Mouse (Mus musculus): ENCODE results near the gene Cers2.

Cers2 gene

GRCm38 (mm10) chr3:95314486-95315093 lies at the start of gene Cers2:
Cers2 (plus strand) TSS chr3:95314791.
- no peak for DNase-seq (ENCODE audit: low spot score)

- no peak for DNase-seq (ENCODE audit: low spot score)
Observed at GRCm38 (mm10) chr3:95266052-95266451, 48.5 kb upstream of the Cers2 start.

GRCm38 (mm10) chr3:95267855-95268254 lies 46.7 kb upstream of the Cers2 start:
- DNase-seq (ENCODE audit: low spot score): no peak

GRCm38 (mm10) chr3:95269789-95270188 lies 44.8 kb upstream of the Cers2 start:
- no peak for DNase-seq (ENCODE audit: low spot score)

- no peak for DNase-seq (ENCODE audit: low spot score)
Observed at GRCm38 (mm10) chr3:95270766-95271364, 43.7 kb upstream of the Cers2 start.

- no peak for DNase-seq (ENCODE audit: low spot score)
Observed at GRCm38 (mm10) chr3:95273471-95273870, 41.1 kb upstream of the Cers2 start.

GRCm38 (mm10) chr3:95274453-95274852 lies 40.1 kb upstream of the Cers2 start:
- no peak for DNase-seq (ENCODE audit: low spot score)

DNA sequence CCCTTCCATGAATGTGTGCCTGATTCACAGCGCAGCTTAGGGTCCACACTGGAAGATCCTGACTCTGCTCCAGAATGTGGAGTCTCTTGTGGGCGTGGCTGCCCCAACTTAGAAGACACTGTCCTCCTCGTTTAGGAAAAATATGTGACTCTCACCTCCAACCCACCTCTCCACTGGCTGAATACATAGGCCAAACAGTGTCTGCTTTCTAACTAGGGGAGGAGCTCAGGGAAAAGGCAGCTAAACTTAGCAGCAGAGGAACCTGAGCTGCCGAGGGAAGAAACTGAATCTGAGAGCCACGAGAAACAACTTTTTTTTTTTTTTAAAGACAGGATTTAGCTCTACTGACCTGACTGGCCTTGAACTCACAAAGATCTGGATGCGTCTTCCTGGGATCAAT lies 39.4 kb upstream of the Cers2 start:
- no peak for DNase-seq (ENCODE audit: low spot score)

DNA sequence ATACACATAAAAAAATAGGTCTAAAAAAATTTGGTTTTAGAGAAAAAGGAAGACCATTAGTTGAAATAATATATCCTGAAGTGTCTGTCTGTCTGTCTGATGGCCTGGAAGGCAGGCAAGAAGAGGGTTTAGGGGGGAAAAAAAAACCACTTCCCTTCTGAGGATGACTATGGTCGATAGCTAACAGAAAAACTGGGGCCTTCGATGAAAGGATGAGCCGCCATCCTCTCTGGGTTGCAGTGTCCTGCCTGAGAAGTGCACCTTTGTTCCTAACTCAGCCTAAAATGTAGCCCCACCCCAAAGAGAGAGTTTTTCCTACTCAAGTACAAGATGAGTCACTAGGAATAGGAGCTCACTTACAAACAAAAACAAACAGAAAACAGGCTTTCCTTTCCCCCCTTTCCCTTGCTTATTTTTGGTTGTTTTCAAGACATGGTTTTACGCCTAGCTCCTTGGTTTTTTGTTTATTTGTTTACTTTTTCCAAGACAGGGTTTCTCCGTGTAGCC lies 38.1 kb upstream of the Cers2 start:
- DNase-seq (ENCODE audit: low spot score): no peak

- DNase-seq (ENCODE audit: low spot score): peak; percentile 56
Observed at GRCm38 (mm10) chr3:95277149-95277551, 37.4 kb upstream of the Cers2 start.

DNA sequence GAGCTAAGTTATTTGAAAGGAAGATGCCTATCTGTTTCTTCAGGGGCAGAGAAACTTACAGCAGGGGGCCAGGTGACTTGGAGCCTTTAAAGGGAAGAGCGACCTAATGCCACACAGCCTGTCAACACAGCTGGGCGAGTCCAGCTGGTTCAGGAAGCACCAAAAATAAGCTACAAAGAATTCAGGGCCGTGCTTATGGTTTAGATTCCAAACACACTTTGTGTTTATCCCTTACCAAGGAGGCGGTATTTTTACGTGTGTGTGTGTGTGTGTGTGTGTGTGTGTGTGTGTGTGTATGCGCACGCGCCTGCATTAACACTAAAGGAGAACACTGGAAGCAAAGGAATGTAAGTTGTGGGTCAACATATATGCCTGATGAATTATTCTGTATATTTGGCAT lies 33.8 kb upstream of the Cers2 start:
- DNase-seq (ENCODE audit: low spot score): peak; percentile 46

- peak; percentile 99 for DNase-seq (ENCODE audit: low spot score)
Observed at GRCm38 (mm10) chr3:95281216-95282126, 33.1 kb upstream of the Cers2 start, which contains the start of the genes Mindy1 and Prune1. Mindy1 (plus strand) TSS chr3:95281345. Prune1 (minus strand) TSS chr3:95282076.

DNA sequence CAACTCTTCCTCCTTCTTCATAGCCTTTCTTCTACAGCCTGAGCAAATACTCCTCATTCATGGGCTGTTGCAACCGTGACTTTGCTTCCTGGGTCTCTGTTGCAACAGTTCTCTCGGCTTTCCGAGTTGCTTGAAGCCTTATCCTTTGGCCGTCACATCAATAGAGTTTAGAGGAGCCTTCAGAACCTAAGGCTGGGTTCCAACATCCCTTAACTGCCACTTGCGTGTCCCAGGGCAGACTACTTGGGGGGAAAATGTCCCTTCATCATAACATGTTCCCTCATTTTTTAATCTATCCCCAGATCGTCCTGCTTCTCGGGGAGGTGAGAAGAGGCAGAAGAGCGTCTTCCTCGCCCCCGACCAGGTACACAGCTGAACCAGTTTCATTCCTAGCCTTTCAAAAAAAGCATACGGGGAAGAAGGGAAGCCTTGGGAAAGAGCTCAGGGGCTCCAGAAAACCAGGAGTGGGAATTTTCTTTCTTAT lies 32.2 kb upstream of the Cers2 start:
- peak; percentile 41 for DNase-seq (ENCODE audit: low spot score)

- peak; percentile 86 for DNase-seq (ENCODE audit: low spot score)
Observed at GRCm38 (mm10) chr3:95282865-95283588, 31.6 kb upstream of the Cers2 start.

GRCm38 (mm10) chr3:95283589-95283941 lies 31.0 kb upstream of the Cers2 start:
- DNase-seq (ENCODE audit: low spot score): no peak

GRCm38 (mm10) chr3:95284062-95284461 lies 30.5 kb upstream of the Cers2 start:
- DNase-seq (ENCODE audit: low spot score): peak; percentile 43

DNA sequence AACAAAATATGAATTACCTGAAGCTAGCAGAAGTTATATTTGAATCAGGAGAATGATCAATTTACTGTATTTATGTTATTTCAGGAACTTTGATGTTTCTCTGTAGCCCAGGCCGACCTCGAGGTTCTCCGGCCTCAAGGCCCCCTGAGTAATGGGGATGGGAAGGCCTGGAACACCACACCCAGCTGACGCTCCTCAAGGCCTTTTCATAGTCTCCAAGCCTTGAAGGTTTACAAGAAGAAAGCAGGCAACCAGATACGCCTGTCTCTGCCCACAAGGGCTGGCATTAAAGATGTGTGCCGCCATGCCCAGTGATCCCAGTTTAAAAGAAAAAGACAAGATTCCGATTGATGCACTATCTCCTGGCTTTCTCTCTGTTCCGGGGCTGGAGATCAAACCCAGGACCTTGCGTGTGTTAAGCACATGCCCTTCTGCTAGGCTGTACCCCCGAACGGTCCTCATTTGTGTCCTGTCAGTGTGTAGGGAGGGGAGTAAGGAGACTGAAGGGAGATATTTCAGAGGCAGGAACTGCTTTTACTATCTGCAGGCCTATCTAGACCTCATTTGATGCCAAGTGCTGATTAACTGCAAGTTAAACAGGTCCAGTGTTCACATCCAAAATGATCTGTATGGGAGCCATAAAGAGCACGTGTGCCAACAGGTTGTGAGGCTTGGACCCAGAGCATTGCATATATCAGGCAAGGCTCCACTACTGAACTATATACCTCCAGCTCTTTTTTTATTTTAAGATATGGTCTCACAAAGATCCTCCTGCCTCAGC lies 29.9 kb upstream of the Cers2 start:
- no peak for DNase-seq (ENCODE audit: low spot score)

DNA sequence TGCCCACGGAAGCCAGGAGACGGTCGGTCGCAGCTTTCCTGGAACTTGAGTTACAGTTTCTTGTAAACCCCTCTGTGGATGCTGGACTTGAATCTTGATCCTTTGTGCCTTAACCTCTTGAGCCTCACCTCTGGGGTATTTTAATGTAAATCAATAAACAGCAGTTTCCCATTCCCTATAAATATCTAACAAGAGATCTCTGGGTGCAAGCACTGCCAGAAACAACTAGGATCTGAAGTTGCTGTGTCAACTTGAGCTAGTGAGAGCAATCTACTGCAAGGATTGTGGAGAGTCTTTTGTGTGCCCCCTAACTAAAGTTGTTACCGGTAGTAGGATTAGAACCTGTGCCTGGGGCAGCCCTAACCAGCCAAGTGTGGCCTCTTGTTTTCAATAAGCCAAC lies 29.2 kb upstream of the Cers2 start:
- DNase-seq (ENCODE audit: low spot score): no peak

DNA sequence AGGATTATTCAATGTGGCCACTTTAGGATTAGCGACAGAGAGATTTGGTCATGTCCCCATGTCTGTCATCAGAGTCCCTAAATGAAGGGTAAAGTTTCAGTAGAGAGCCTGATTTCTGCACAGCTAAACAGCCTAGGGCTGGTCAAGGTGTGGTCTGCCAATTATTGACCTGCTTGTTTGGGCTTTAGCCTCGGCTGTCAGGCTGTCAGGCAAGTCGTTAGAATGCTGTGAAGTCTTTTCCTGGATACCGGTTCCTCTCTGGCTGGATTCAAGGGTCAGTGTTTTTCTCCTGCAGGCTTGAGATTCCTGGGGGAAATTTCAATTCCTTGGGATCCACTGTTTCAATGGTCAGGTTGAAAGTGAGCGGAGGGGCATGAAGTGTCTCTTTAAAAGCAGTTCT lies 28.6 kb upstream of the Cers2 start:
- no peak for DNase-seq (ENCODE audit: low spot score)

- DNase-seq (ENCODE audit: low spot score): no peak
Observed at GRCm38 (mm10) chr3:95286510-95286909, 28.1 kb upstream of the Cers2 start.

GRCm38 (mm10) chr3:95287541-95287940 lies 27.1 kb upstream of the Cers2 start:
- DNase-seq (ENCODE audit: low spot score): no peak

Measured in testis, postnatal 10 days (tissue).